Mouse (Mus musculus) cerebellum, adult 9-11 months (tissue): ENCODE data around the gene Olfr959.

ENCODE experiments used
- DNase-seq: peaks from one replicate; pipeline ENCODE4 v3.0.0; 2022

Gene Olfr959

DNA sequence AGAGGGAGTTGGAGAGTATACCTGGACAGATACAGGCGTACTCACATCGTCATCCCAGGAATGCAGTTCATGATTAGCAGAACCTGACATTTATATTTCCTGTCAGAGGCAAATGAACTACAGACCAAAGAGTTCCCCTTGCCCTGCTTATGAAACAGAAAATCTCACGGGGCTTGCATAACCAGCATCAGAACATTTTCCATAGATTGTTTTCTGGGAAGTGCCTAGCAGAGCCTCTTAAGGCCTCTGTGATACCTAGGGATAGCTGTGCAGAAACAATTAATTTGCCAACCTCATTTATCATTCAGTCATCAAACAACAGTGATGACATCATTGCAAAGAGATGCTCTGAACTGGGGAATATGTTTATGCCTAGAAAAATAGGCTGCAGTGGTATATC is at the start of gene Olfr959:
Gene Olfr959, minus strand, starts transcription at position 101 of the 400 bp plus-strand sequence.
- no peak for DNase-seq

DNA sequence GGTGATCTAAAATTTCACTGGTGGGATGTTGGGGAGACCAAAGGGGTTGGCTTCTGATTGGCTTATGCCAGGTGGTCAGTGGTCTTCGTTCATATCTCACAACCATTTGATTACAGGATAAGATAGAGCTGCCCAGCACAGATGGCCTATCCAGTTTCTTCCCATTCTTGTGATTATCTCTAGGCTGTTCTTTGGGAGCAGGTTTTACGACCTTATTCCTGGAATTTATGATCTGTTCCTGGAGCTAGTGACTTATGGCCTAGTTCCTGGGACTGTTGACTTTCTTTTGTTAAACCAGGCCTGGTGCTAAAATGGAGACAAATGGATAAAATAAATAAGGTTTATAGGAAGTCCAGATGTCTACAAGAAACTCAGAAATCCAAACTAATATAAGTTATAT is 49.3 kb upstream of the Olfr959 start:
- no peak for DNase-seq

DNA sequence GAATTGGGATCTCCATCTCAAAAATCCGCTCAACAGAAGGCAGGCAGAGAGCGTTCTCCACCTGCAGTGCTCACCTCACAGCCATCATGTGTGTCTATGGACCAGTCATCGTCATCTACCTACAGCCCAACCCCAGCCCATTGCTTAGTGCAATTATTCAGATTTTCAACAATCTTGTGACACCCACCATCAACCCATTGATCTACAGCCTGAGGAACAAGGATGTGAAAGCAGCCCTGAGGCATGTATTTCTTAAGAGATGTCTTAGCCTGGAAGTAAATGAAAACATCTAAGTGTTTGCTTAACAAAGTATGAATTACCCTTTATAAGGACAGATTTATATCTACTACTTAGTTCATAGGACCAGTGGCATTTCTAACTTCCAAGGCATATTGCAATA is 48.4 kb upstream of the Olfr959 start:
- DNase-seq: no peak

DNA sequence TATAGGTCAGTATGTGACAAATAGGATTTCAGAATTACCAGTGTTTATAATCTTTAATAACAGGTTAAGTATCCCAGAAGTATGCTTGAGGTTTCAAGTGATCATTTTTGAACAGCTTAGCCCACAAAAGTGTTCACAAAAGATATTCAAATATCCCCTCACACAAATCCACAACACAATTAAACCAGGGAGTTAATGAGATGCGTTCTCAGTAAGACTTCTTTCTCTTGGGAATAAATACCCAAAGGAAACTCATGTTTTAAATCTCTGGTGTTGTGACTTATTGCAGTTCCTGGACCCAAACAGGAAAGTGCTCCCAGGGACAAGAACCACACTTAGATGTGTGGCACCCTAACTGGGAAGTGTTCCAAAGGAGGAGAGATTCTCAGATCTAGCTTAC is 45.7 kb upstream of the Olfr959 start, which contains the start of gene Olfr960:
Gene Olfr960, plus strand, starts transcription at position 301 of the 400 bp plus-strand sequence.
- DNase-seq: no peak

DNA sequence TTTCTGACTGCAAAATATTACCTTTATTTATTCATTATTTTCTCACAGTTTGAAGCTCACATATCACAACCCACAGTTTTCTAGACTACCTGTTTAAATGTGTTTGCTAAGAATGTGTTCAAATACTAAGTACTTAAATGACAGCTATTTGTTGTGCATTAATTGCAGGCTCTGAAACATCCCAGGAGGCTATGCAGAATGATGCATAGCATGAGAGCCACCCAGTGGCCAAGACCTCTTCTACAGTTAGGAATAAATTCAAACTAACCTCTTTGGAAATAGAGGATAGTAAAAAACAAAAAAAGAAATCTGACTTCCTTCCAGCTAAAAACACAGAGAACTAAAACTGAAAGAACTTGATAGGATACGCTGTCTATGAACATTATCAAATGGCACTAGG is 36.6 kb upstream of the Olfr959 start:
- no peak for DNase-seq

DNA sequence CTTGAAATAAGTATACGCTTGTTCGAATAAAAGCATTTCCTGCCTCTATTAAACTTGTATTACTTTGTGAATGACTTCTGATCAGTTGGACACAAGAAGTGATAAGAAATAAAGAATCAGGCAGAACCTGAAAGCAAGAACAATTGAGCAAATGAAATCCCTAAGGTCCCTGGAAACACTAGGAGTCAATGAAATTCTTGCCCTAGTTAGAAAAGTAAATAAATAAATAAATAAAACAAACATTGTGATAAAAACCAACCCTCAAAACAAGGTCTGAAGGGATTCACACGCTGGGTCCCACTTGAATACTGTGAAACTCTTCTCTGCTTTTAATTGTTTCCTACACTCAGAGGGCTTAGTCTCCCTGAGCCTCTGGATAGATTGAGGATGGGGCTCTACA is 35.0 kb upstream of the Olfr959 start, which contains the start of gene Olfr148:
Gene Olfr148, plus strand, starts transcription at position 301 of the 400 bp plus-strand sequence.
- DNase-seq: no peak

DNA sequence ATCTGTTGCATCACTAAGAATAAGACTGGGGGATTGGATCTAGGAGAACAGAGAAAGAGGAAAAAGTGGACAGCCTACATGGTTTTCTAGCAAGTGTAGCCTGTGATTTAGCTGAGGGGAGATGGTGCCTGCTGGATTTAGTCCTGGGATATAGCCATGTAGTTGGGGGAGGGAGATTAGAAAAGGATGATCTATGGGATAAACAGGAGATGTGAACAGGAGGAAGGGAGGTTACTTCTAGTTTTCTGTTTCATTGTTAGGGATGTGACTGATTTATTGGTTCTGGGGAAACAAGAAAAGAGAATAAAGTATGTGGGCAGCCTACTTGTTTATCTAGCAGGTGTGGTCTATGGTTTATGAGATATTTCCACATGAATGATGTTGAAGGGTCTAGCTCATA is 33.1 kb upstream of the Olfr959 start:
- no peak for DNase-seq

DNA sequence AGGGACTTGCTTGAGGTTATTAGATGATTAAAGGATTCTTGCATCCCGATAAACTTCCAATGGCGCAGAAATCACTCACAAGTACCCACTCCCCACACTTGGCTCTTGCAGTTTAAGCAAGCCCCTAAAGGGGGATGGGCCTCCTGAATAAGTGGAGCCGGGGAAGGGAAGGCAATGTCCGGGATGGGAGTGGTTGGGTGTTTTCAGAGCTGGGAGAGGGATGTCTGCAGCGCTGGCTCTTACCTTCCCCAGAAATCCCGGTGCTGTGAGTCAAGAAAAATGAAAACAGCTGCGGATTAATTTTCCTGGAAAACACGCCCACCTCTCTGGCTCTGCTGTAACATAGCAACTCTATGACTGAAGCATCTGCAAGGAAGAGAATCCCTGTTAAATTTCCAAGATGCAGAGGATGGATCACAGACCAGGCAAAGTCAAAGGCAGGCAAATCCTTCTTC is 28.7 kb upstream of the Olfr959 start, which contains the start of gene AW551984:
Gene AW551984, minus strand, starts transcription at position 405 of the 455 bp plus-strand sequence.
- no peak for DNase-seq

DNA sequence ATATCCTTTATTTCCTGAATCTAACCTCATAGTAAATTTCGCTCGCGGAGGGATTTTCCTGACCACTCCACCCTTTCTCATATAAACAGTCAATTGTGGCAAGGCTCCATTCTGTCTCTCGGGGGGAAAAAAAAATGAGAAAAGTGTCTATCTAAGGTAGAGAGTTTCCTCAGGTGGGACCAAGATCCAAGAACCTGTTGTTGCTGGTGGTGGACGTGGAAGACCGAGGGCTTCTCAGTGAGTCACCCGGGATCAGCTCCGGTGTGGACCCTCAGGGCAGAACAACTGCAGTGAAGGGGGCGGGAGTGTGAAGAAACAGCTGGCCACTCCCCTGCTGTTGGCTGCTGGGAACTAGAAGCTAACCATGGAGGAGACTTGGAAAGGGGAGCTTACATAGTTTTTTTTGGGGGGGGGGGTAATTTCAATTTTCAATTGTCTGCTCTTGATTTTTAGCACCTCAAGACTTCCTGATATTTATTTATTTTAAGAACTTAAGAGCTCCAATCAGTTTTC is 28.0 kb upstream of the Olfr959 start:
- DNase-seq: no peak

DNA sequence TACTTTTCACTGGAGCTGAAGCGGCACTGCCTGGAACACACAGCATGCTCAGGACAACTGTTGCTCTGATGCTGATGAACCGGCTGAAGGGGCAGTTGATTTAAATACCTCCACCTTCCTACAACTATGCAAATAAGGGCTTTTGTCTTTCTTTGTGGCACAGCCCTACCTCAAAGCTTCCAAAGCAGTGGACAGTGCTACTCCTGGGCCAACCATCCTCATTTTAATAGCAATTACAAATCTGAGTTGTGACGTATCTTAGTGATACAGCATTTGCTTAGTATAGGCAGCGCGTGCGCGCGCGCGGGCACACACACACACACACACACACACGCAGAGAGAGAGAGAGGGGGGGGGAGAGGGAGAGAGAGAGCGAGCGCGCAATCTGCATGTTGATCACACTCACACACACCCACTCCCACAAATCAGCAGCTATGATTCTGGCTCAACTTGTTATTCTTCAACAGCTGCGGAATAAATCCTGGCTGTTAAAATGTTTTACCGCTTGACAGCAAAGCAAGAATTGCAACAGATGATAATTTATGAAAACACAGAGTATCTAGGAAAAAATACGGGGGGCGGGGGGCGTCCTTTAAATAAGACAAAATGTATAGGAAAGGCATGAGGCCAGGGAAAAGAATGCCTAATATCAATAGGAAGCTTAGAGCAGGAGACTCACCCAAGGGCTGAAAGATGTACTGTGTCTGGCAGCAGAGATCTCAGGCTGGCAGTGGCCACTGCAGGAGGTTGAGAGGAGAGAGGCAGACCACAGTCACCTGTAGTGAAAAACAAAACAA is 27.4 kb upstream of the Olfr959 start:
- DNase-seq: no peak

DNA sequence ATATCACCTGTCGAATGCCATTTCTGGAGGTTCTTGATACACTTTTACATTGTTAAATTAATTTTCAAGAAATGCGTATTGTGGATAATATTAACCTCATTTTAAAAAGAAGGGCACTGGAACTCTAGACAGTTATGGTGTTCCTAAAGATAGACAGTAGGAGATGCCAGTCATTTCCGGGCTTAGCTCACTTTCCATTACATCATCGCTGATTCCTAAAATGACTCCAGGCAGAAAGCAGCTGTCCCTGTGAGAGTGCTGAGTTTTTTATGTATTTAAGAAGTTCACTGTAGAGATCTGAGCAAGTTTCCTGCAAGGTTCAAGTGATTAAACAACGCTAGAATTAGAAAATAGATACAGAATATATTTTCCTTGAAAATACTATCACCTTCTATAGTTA is 1.7 kb upstream of the Olfr959 start:
- DNase-seq: no peak

DNA sequence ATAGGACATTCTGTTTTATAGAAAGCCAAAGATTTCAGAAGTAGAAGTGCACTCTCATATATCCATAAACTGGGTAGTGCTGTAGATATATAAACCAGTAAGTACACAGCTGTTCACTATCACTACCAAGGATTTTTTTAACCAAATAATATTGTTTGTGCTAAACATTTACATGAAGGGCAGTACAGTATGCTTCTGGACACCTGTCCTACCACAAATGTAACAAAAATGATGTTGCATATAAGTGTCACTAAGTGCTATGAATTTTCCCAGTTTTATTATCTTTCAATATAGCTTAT is 17.1 kb downstream of the Olfr959 start:
- no peak for DNase-seq

DNA sequence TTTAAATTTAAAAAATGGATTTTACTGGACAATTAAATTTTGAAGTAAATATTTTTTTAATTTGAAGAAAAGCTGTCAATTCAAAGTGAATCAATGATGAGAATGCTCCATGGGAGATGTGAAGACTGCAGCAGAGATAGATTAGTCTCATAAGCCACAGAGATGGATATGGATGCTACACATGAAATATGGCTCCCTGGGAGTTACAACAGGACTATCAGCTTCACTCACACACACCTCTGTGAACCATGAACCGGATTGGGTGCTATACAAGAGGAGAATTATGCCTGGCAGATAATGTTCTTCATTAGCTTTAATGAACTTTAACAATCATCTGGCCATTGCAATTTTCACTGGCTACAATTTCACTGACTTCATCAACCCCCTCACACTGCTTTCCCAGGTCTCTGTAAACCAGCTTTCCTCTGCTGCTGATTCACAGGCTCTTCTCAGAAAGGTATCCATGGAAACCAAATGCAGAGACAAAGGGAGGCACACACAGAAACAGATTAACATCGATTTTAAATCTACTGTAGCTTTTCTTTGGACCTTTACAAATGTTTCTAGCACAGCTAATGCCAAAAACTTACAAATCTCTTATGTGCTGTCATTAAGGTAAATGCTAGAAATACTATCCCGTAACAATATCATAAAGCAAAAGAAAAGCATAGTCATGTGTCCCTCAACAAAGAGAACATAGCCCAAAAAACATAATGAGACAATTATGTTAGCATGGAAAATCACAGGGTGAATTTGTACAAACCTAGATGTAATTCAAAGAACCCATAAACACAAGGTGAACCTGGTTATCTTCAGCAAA is 17.6 kb downstream of the Olfr959 start:
- DNase-seq: no peak

DNA sequence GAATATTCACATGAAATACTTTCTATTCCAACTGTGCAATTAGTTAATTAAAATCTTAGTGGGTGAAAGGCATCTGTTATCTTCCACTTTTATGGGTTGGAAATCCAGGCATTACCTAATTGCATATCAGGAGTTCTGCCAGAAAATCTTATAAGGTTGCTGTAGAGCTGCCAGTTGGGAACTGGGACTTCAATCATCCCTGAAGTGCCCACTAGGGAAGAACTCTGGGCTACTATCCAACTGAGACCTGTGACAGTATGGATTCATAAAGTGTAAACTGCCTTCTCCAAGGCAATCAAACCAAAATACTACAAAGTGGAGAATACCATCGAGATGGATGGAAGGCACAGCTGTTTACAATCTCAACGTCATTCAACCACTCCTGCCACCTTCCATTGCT is 21.4 kb downstream of the Olfr959 start, which contains the start of gene Olfr958:
Gene Olfr958, minus strand, starts transcription at position 109 of the 400 bp plus-strand sequence.
- DNase-seq: no peak

DNA sequence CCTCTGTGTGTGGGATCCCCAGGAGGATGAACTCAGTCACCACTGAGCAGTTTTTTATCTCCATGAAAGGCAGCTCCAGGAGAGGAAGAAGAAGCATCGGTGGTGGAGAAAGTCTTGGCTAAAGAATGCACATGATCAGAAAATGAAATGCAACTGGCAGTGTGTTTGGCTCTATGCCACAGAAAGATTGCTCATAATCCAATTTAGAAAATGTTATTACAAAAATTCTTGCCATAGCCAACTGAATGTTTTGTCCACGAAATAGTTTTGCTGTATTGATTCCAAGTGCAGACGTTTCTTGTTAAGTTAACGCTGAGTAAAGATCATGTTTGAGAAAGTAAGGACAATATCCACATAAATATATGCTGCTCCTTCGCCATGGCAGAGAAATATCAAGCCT is 24.6 kb downstream of the Olfr959 start:
- no peak for DNase-seq

DNA sequence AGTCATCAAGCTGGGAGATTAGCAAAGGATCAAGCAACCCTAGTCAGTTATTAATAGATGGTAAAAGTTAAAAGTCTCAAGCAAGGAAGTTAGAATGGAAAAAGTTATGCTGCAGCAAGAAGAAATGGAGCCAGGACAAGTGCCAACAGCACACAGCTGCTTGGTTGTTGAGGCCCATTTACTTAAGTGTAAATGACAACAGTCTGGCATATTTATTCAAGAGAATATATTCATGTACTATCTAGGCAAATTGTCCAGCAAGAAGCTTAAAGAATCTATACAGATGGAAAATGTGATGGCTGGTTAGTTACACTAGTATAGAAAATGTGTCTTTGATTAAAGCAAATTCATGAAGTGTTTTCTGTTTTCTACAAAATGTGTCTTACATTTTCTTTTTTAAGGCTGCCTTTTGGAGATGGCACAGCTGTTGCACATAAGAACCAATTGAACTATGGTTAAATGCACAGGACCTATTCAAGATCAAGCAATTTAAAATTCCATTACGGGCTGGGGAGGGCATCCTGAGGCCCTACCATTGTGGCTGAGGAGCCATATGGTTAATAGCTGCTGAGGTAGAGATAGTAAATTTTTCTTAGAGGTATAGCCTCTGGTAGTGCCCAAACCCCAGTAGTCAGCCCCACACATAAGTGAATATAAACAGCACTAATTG is 51.6 kb downstream of the Olfr959 start:
- DNase-seq: no peak
